Comparison of ENCODE assay signal across 33 mouse cellular contexts in the genomic region with DNA sequence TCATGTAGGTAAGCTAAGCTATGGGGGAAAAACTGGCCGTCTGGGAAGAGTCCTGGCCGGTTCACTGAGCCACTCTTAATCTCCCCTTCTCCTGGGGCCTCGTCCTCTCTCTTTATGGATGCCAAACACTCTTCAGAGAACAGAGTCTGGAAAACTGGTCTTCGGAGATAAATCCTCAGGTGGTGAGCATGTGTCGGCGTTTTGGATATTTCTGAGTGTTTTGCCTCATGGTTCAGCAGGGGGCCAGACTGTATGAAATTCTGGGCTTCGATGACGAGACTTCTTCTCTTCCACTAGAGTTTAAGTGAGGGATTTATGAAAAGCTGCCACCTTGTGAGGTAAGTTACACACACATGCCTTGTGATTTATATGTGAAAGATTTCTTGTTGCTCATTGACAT. TPM values are rescaled to one million over a fixed set of nuclear protein-coding genes. Genes with fewer than 3 reads are reported as not detected.
DNase-seq lines count a peak whose midpoint lies in the region; ATAC-seq and TF ChIP-seq lines count a peak whose summit lies in the region.
"Had no signal": no experiment of that assay in that cellular context is flagged by ENCODE, and none has a peak within 500 bp of the region (broad histone marks: within the 10 kb centered on the region; RNA-seq: fewer than 3 reads in every experiment).

No protein-coding gene starts in this region.

- H3K27ac ChIP-seq in midbrain, embryonic 10.5 days (replicated peaks), result peak overlapping the region; percentile 70
- H3K27ac ChIP-seq in midbrain, embryonic 16.5 days (ENCODE audit: low read length), result no peak overlapping the region
- H3K27ac ChIP-seq in limb, embryonic 14.5 days (replicated peaks; ENCODE audit: low read depth, low read length), result no peak overlapping the region
- H3K27ac ChIP-seq: embryonic facial prominence, embryonic 12.5 days; forebrain, embryonic 10.5 days; forebrain, embryonic 15.5 days; hindbrain, embryonic 14.5 days; layer of hippocampus, adult 2 months; left cerebral cortex, adult 2 months; lung, embryonic 15.5 days had no signal

- H3K4me1 ChIP-seq in midbrain, embryonic 10.5 days, result peaks cover 59% of the 10 kb centered on the region
- no peaks in the 10 kb centered on the region for H3K4me1 ChIP-seq in midbrain, embryonic 16.5 days (ENCODE audit: control insufficient read depth, insufficient read depth, low read length)
- H3K4me1 ChIP-seq in limb, embryonic 14.5 days (ENCODE audit: control insufficient read depth, insufficient read depth, low read length), result peaks cover 4% of the 10 kb centered on the region; the same call in 1 of the 2 replicates
- H3K4me1 ChIP-seq: embryonic facial prominence, embryonic 12.5 days; forebrain, embryonic 15.5 days; lung, embryonic 15.5 days had no signal

- no peak overlapping the region for H3K9ac ChIP-seq in midbrain, embryonic 16.5 days (ENCODE audit: low read depth, low read length)
- no peak overlapping the region for H3K9ac ChIP-seq in limb, embryonic 14.5 days (ENCODE audit: low read depth, low read length, severe bottlenecking)
- H3K9ac ChIP-seq: embryonic facial prominence, embryonic 12.5 days; forebrain, embryonic 15.5 days; hindbrain, embryonic 14.5 days; lung, embryonic 15.5 days had no signal

- WGBS in midbrain, embryonic 10.5 days, result 46% methylated on average over 8 of the region's 8 CpGs
- WGBS in midbrain, embryonic 16.5 days, result 18% methylated on average over 8 of the region's 8 CpGs
- 23% methylated on average over 8 of the region's 8 CpGs for WGBS in limb, embryonic 14.5 days

- TF ChIP-seq POLR2A in limb, embryonic 14.5 days (IDR thresholded peaks at IDR 0.05; ENCODE audit: borderline replicate concordance, extremely low read depth, insufficient read depth, insufficient read length), result no peak

- ATAC-seq in midbrain, embryonic 16.5 days, result no peak
- ATAC-seq in limb, embryonic 14.5 days (ENCODE audit: low FRiP score, low read depth), result no peak
- ATAC-seq: activated CD4-positive, CD25-positive, alpha-beta regulatory T cell, adult 4 months; forebrain, embryonic 15.5 days; inflammation-experienced regulatory T-cells, adult 6 months had no signal

- H3K9me3 ChIP-seq in midbrain, embryonic 10.5 days (replicated peaks), result no peaks in the 10 kb centered on the region
- H3K9me3 ChIP-seq in midbrain, embryonic 16.5 days (replicated peaks; ENCODE audit: control insufficient read depth, low read length, poor library complexity, severe bottlenecking), result no peaks in the 10 kb centered on the region
- H3K9me3 ChIP-seq in limb, embryonic 14.5 days (ENCODE audit: control insufficient read depth, low read length), result no peaks in the 10 kb centered on the region
- H3K9me3 ChIP-seq: embryonic facial prominence, embryonic 12.5 days; forebrain, embryonic 10.5 days; forebrain, embryonic 15.5 days; lung, embryonic 15.5 days had no signal

- H3K36me3 ChIP-seq in midbrain, embryonic 10.5 days, result no peaks in the 10 kb centered on the region
- H3K36me3 ChIP-seq in midbrain, embryonic 16.5 days (ENCODE audit: control insufficient read depth, insufficient read depth, low read length), result no peaks in the 10 kb centered on the region
- no peaks in the 10 kb centered on the region for H3K36me3 ChIP-seq in limb, embryonic 14.5 days (ENCODE audit: control insufficient read depth, insufficient read depth, low read length)
- H3K36me3 ChIP-seq: embryonic facial prominence, embryonic 12.5 days; forebrain, embryonic 10.5 days; forebrain, embryonic 15.5 days; lung, embryonic 15.5 days had no signal

- peaks cover 8% of the 10 kb centered on the region for H3K27me3 ChIP-seq in midbrain, embryonic 10.5 days (ENCODE audit: low read depth, poor library complexity, severe bottlenecking)
- H3K27me3 ChIP-seq in midbrain, embryonic 16.5 days (ENCODE audit: control insufficient read depth, insufficient read depth, low read depth, low read length), result no peaks in the 10 kb centered on the region
- H3K27me3 ChIP-seq in limb, embryonic 14.5 days (ENCODE audit: control insufficient read depth, insufficient read depth, low read length), result no peaks in the 10 kb centered on the region
- H3K27me3 ChIP-seq: CH12.LX; embryonic facial prominence, embryonic 12.5 days; forebrain, embryonic 15.5 days; lung, embryonic 15.5 days had no signal

- DNase-seq in cerebellum, postnatal 10 days, result peak; percentile 5 to 6
- no peak for DNase-seq in cerebellum, adult 11-12 months
- peak; percentile 16 for DNase-seq in midbrain, embryonic 10.5 days (ENCODE audit: low spot score)
- DNase-seq in limb, embryonic 14.5 days (ENCODE audit: low spot score), result peak; percentile 21
- peak; percentile 17 for DNase-seq in retina, postnatal 1 day
- no peak for DNase-seq in left cerebral cortex, adult 9 months (ENCODE audit: low spot score in 2 of 2)
- DNase-seq in heart, postnatal 10 days, result no peak
- DNase-seq: adrenal gland, adult 2 months; adrenal gland, postnatal 36 days; cerebellum, adult 8-10 months; cerebellum, postnatal 36 days; gastrocnemius, postnatal 25 days; heart, adult 18-20 months; heart, postnatal 4 days; kidney, adult 11 months; kidney, postnatal 36 days; spleen, adult 18-20 months; thymus, postnatal 14 days had no signal

- H3K4me2 ChIP-seq in midbrain, embryonic 16.5 days (ENCODE audit: low read length), result no peak overlapping the region
- no peak overlapping the region for H3K4me2 ChIP-seq in limb, embryonic 14.5 days (replicated peaks; ENCODE audit: low read depth, low read length, severe bottlenecking)
- H3K4me2 ChIP-seq: embryonic facial prominence, embryonic 12.5 days; forebrain, embryonic 15.5 days; heart, embryonic 11.5 days; hindbrain, embryonic 14.5 days; liver, embryonic 11.5 days; lung, embryonic 15.5 days had no signal

- no peak overlapping the region for H3K4me3 ChIP-seq in midbrain, embryonic 10.5 days
- no peak overlapping the region for H3K4me3 ChIP-seq in midbrain, embryonic 16.5 days (ENCODE audit: low read depth, low read length)
- no peak overlapping the region for H3K4me3 ChIP-seq in limb, embryonic 14.5 days (replicated peaks; ENCODE audit: low read length)
- H3K4me3 ChIP-seq: embryonic facial prominence, embryonic 12.5 days; forebrain, embryonic 10.5 days; forebrain, embryonic 15.5 days; layer of hippocampus, adult 2 months; left cerebral cortex, adult 2 months; lung, embryonic 15.5 days had no signal

- intact Hi-C loops in heart, postnatal 10 days (cut with DNase I), result no loop called here

RNA-seq across cellular contexts. Expression of gene Tenm3, which starts 51.8 kb away (rescaled TPM):
- 33.6 and 38.5 TPM in 2 replicates for polyA plus RNA-seq in midbrain, embryonic 10.5 days (2016; fragmentation: Nextera tagmentation; extraction: Ambion mirVana)
- polyA plus RNA-seq in midbrain, embryonic 16.5 days (2015; fragmentation: Nextera tagmentation; extraction: Ambion mirVana), result 33.4 and 37.4 TPM in 2 replicates
- 38.0 and 47.6 TPM in 2 replicates for polyA plus RNA-seq in limb, embryonic 14.5 days (2012; rRNA removed)
- polyA plus RNA-seq in limb, embryonic 14.5 days (2014; fragmentation: Nextera tagmentation; extraction: Ambion mirVana), result 48.1 and 51.5 TPM in 2 replicates
- 1 to 10 TPM; 8.3 to 8.7 TPM for total RNA-seq in heart, postnatal 10 days (2021)
- total RNA-seq: megakaryocyte progenitor cell, adult 5-6 weeks; monocyte, adult 5-6 weeks had no signal
- polyA plus RNA-seq: activated CD4-positive, CD25-positive, alpha-beta regulatory T cell, adult 4 months; inflammation-experienced regulatory T-cells, adult 6 months had no signal

Comparison
In these comparisons a context has a peak if more than half of its experiments do, and no peak if none do; other contexts are left out.
1. DNase-seq: peak in cerebellum, postnatal 10 days (2 of 2), midbrain, embryonic 10.5 days (single experiment), limb, embryonic 14.5 days (single experiment) and retina, postnatal 1 day (single experiment); none in cerebellum, adult 11-12 months (single experiment), left cerebral cortex, adult 9 months (0 of 2) and heart, postnatal 10 days (0 of 2).